Mouse (Mus musculus): ENCODE data around the gene Art2b.
"Not testable (repeated sequence)": the region's sequence is repeated elsewhere in the genome, so short reads cannot be mapped to it uniquely, and the experiment has no call there.

Gene Art2b

GRCm38 (mm10) chr7:101564086-101564485, 21.3 kb downstream of the Art2b start:
- no peak for DNase-seq (ENCODE audit: low read depth, low spot score)

- not testable (repeated sequence) for DNase-seq (ENCODE audit: low read depth, low spot score)
Measured at GRCm38 (mm10) chr7:101559393-101559792, 26.0 kb downstream of the Art2b start.

GRCm38 (mm10) chr7:101557391-101557790, 28.0 kb downstream of the Art2b start:
- no peak for DNase-seq (ENCODE audit: low read depth, low spot score)

GRCm38 (mm10) chr7:101555473-101555872, 29.9 kb downstream of the Art2b start:
- not testable (repeated sequence) for DNase-seq (ENCODE audit: low read depth, low spot score)

- DNase-seq (ENCODE audit: low read depth, low spot score) = no peak
Measured at GRCm38 (mm10) chr7:101551530-101551929, 33.9 kb downstream of the Art2b start.

- DNase-seq (ENCODE audit: low read depth, low spot score) = no peak
Measured at GRCm38 (mm10) chr7:101550686-101551485, 34.5 kb downstream of the Art2b start.

GRCm38 (mm10) chr7:101549266-101549665, 36.1 kb downstream of the Art2b start:
- no peak for DNase-seq (ENCODE audit: low read depth, low spot score)

GRCm38 (mm10) chr7:101547651-101548050, 37.7 kb downstream of the Art2b start:
- DNase-seq (ENCODE audit: low read depth, low spot score) = no peak

GRCm38 (mm10) chr7:101541734-101542133, 43.7 kb downstream of the Art2b start:
- no peak for DNase-seq (ENCODE audit: low read depth, low spot score)

- DNase-seq (ENCODE audit: low read depth, low spot score) = peak; percentile 32
Measured at GRCm38 (mm10) chr7:101541132-101541531, 44.3 kb downstream of the Art2b start.

- DNase-seq (ENCODE audit: low read depth, low spot score) = no peak
Measured at GRCm38 (mm10) chr7:101540684-101541083, 44.7 kb downstream of the Art2b start.

GRCm38 (mm10) chr7:101539774-101540173, 45.6 kb downstream of the Art2b start:
- no peak for DNase-seq (ENCODE audit: low read depth, low spot score)

- peak; percentile 22 for DNase-seq (ENCODE audit: low read depth, low spot score)
Measured at GRCm38 (mm10) chr7:101538141-101538933, 47.1 kb downstream of the Art2b start.

- no peak for DNase-seq (ENCODE audit: low read depth, low spot score)
Measured at GRCm38 (mm10) chr7:101537541-101537940, 47.9 kb downstream of the Art2b start.

GRCm38 (mm10) chr7:101535517-101535916, 49.9 kb downstream of the Art2b start:
- DNase-seq (ENCODE audit: low read depth, low spot score) = no peak

GRCm38 (mm10) chr7:101535102-101535501, 50.3 kb downstream of the Art2b start:
- DNase-seq (ENCODE audit: low read depth, low spot score) = no peak

- no peak for DNase-seq (ENCODE audit: low read depth, low spot score)
Measured at GRCm38 (mm10) chr7:101534428-101534827, 51.0 kb downstream of the Art2b start.

Measured in skeletal muscle tissue, adult 2 months (tissue).